8 mouse cellular contexts compared by ENCODE assay signal in genomic region chr2:143837291-143837701, GRCm38 (mm10). TPM values are rescaled to one million over a fixed set of nuclear protein-coding genes. Genes with fewer than 3 reads are reported as not detected.
DNase-seq lines count a peak whose midpoint lies in the region; ATAC-seq lines count a peak whose summit lies in the region.

No protein-coding gene starts in this region.

- peak; percentile 66 for ATAC-seq in megakaryocyte progenitor cell, adult 5-6 weeks (replicated peaks; ENCODE audit: poor library complexity)

- DNase-seq in WW6 (ENCODE audit: low read depth, low spot score) = peak; percentile 48
- DNase-seq in cerebellum, postnatal 4 days (ENCODE audit: low spot score in 2 of 2) = peak; percentile 47 to 74
- peak; percentile 49 to 66 for DNase-seq in gastrocnemius, adult 8-10 months (ENCODE audit: low spot score in 2 of 2)
- DNase-seq in induced T-regulatory cell, adult 2 months (ENCODE audit: low read depth) = peak; percentile 91
- DNase-seq in left cerebral cortex, adult 8-10 months (ENCODE audit: low spot score in 2 of 2) = peak; percentile 37 to 57
- DNase-seq in right cerebral cortex, postnatal 10 days (ENCODE audit: low spot score in 2 of 2) = peak; percentile 49 to 75
- DNase-seq in urinary bladder, postnatal 4 days (ENCODE audit: low spot score in 2 of 2) = peak; percentile 47 to 78

RNA-seq across cellular contexts. Expression of gene Bfsp1, which starts 25.7 kb away (rescaled TPM):
- total RNA-seq in gastrocnemius, adult 8-10 months (2022) = under 1 TPM in 2 of 4 experiments, not detected in 2; 0.19 to 0.22 TPM
- 1 to 10 TPM in 3 of 4 experiments, under 1 TPM in 1; 0.97 to 1.5 (median 1.3) TPM for total RNA-seq in left cerebral cortex, adult 8-10 months (2022)
- total RNA-seq in megakaryocyte progenitor cell, adult 5-6 weeks (2015) = 0.07 TPM in 1 of 2 replicates, not detected in the other
- 0.50 TPM in 1 of 2 replicates, not detected in the other for total RNA-seq in megakaryocyte progenitor cell, adult 5-6 weeks (2017)

Comparison
In these comparisons a context has a peak if more than half of its experiments do, and no peak if none do; other contexts are left out.
1. Peak in every context shown above with its lines: DNase-seq and ATAC-seq.